Mouse (Mus musculus) bone marrow, adult 2 months (tissue): ENCODE results near the gene Efna2. TPM values are rescaled to one million over a fixed set of nuclear protein-coding genes. Genes with fewer than 3 reads are reported as not detected.
A peak's percentile ranks its signal among the peaks of the same experiment; 100 is the strongest.

Source experiments
- H3K27ac ChIP-seq: fragments of 200-500 bp; 2 replicates; pipeline ENCODE4 v1.5.1; 2012; ENCODE audit warnings: low read depth, mild to moderate bottlenecking, control low read depth, inconsistent platforms, low read length; ENCODE audit not compliant: control insufficient read depth, poor library complexity, insufficient read depth
- H3K4me1 ChIP-seq: fragments of 200-500 bp; 2 replicates; pipeline ENCODE4 v1.6.1; 2011; ENCODE audit warnings: low read length; ENCODE audit not compliant: control insufficient read depth, insufficient read depth
- H3K4me3 ChIP-seq: fragments of 200-500 bp; replicated peaks from 2 replicates; pipeline ENCODE3; 2011; ENCODE audit warnings: mild to moderate bottlenecking, low read depth, low read length, control low read depth; ENCODE audit not compliant: control insufficient read depth
- CTCF ChIP-seq: fragments of 200-500 bp; IDR thresholded peaks from 2 replicates; pipeline ENCODE4 v1.5.1; 2011; ENCODE audit warnings: low read length, control low read depth; ENCODE audit not compliant: control insufficient read depth, insufficient read depth
- POLR2A ChIP-seq: fragments of 200-500 bp; IDR thresholded peaks from 2 replicates; pipeline ENCODE4 v1.6.1; 2011; ENCODE audit warnings: low read depth, mild to moderate bottlenecking, control low read depth, low read length, borderline replicate concordance; ENCODE audit not compliant: control insufficient read depth
- WGBS: fragments of 180-500 bp; shearing (Covaris S2); methylation state at CpG from one replicate; pipeline ENCODE4 v1.1.7; 2018; 5-methylcytosine and 5-hydroxymethylcytosine counted together
- polyA plus RNA-seq: library from polyadenylated mRNA; stranded (reverse); fragments of >200 nt; gene quantifications from 2 replicates; pipeline ENCODE4 v1.2.4, GENCODE M21; 2011; ENCODE audit warnings: low replicate concordance; ENCODE audit not compliant: missing spikeins, insufficient read depth, insufficient read length

The Efna2 gene
- polyA plus RNA-seq, 1 experiment: 0.70 TPM

- H3K4me1 ChIP-seq: peaks cover 2% of the 10 kb centered on the region; the same call in 1 of the 2 replicates
- peak; percentile 92 for TF ChIP-seq POLR2A
- no peak for TF ChIP-seq CTCF
- peak within 1 kb of the TSS; percentile 98 for H3K27ac ChIP-seq
- WGBS: 6% methylated on average over 35 of the region's 35 CpGs
- peak within 1 kb of the TSS; percentile 81 for H3K4me3 ChIP-seq
These were observed 6.6 kb upstream of the Efna2 start, which contains the start of gene 1600002K03Rik for GRCm38 (mm10) chr10:80172527-80173292. TSS of gene 1600002K03Rik (plus strand) at chr10:80172944.

- under 1% methylated on average over 11 of the region's 11 CpGs for WGBS
- Histone ChIP-seq H3K27ac (peak overlapping the region; percentile 53), H3K4me1 (peaks cover 1% of the 10 kb centered on the region; the same call in 1 of the 2 replicates), H3K4me3 (peak overlapping the region; percentile 53)
- TF ChIP-seq POLR2A: no peak
- no peak for TF ChIP-seq CTCF
These were observed 5.9 kb upstream of the Efna2 start for GRCm38 (mm10) chr10:80173358-80173757.

- Histone ChIP-seq H3K4me3 (no peak overlapping the region), H3K4me1 (no peaks in the 10 kb centered on the region), H3K27ac (no peak overlapping the region)
- WGBS: 81% methylated on average over 10 of the region's 10 CpGs
- TF ChIP-seq CTCF (no peak), POLR2A (no peak)
These were observed 5.2 kb upstream of the Efna2 start for GRCm38 (mm10) chr10:80173955-80174640.

DNA sequence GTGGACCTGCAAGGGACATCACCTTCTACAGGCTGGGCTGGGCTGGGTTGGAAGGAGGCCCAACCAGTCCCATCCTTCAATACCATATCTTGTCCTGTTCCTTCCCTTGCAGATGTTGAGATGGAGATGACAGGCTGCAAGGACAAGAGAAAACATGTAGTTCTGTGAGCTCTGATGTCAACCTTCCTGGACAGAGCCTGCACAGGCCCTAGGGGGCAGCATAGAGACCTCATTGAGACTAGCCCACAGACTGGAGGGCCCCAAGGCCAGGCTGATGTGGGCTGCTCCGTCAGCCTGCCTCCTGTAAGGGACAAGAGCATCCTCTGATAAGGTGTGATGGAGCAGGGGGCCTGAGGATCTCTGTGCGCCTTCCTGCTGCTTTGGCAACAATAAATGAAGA is 4.6 kb upstream of the Efna2 start:
- WGBS: 49% methylated on average over 2 of the region's 2 CpGs
- Histone ChIP-seq H3K4me1 (no peaks in the 10 kb centered on the region), H3K27ac (no peak overlapping the region), H3K4me3 (no peak overlapping the region)
- no peak for TF ChIP-seq POLR2A
- TF ChIP-seq CTCF: peak; percentile 73

DNA sequence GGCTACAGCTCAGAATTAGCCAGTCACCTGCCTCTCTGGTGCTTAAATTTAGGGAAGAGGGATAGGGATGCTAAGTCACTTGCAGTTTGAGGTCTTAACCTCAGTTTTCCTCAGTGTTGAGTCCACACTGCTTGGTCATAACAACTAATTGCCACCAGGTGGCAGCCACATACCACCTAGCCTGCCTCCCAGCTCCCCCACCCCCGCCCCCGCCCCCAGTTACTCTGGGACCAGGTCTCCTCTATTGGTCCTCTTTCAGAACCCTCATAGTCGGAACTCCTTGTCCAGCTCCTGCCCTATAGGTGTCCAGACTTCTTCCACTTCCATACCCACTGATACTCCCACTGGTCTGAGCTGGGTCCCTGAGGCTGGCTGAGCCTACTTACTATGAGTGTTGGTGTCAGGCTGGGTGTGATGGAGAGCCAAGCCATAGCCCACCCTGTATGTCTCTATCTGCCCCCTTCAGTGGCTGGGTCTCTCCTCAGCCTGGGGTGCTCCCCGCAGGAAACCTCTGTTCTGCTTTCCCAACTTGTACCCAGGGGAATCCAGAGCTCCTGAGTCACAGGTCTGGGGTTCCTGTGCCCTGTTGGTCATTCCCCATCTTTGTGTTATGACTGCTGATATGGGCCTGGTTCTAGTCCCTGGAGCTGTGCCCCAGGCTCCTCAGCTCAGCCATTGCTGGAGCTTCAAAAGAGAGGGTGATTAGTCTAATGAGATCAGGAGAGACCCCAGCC is 3.6 kb upstream of the Efna2 start:
- Histone ChIP-seq H3K27ac (no peak overlapping the region), H3K4me1 (no peaks in the 10 kb centered on the region), H3K4me3 (no peak overlapping the region)
- TF ChIP-seq POLR2A: no peak
- TF ChIP-seq CTCF: peak; percentile 52
- whole genome bisulfite sequencing: 31% methylated on average over 4 of the region's 4 CpGs

- Histone ChIP-seq H3K4me3 (no peak overlapping the region), H3K27ac (no peak overlapping the region), H3K4me1 (no peaks in the 10 kb centered on the region)
- TF ChIP-seq CTCF (no peak), POLR2A (no peak)
- WGBS: 82% methylated on average over 5 of the region's 5 CpGs
These were observed 2.9 kb upstream of the Efna2 start for GRCm38 (mm10) chr10:80176270-80176834.

- WGBS: 82% methylated on average over 7 of the region's 7 CpGs
- Histone ChIP-seq H3K27ac (no peak overlapping the region), H3K4me3 (no peak overlapping the region), H3K4me1 (no peaks in the 10 kb centered on the region)
- TF ChIP-seq POLR2A (no peak), CTCF (no peak)
These were observed 1.6 kb upstream of the Efna2 start for GRCm38 (mm10) chr10:80177441-80178279.
